Mouse (Mus musculus) neural tube, embryonic 12.5 days (tissue): ENCODE data around the gene Bpgm. TPM values are rescaled to one million over a fixed set of nuclear protein-coding genes. Genes with fewer than 3 reads are reported as not detected.

Experiments used
- ATAC-seq: fragments of 200-750 bp; cut with Nextera tagmentation; 2 replicates; pipeline ENCODE4 v1.8.0; 2017; ENCODE audit warnings: low read depth, mild to moderate bottlenecking, moderate TSS enrichment, moderate library complexity; ENCODE audit not compliant: low FRiP score
- H3K27ac ChIP-seq: fragments of 300-500 bp; sonication (generic); 2 replicates; pipeline ENCODE4 v1.5.1; 2016
- H3K27me3 ChIP-seq: fragments of 300-500 bp; sonication (generic); replicated peaks from 2 replicates; pipeline ENCODE4 v1.6.1; 2016; ENCODE audit warnings: mild to moderate bottlenecking
- H3K36me3 ChIP-seq: fragments of 300-500 bp; sonication (generic); 2 replicates; pipeline ENCODE4 v1.6.1; 2016; ENCODE audit warnings: mild to moderate bottlenecking
- H3K4me1 ChIP-seq: fragments of 300-500 bp; sonication (generic); 2 replicates; pipeline ENCODE4 v1.6.1; 2016
- H3K4me2 ChIP-seq: fragments of 300-500 bp; sonication (generic); replicated peaks from 2 replicates; pipeline ENCODE4 v1.6.1; 2016; ENCODE audit warnings: mild to moderate bottlenecking
- H3K4me3 ChIP-seq: fragments of 300-500 bp; sonication (generic); 2 replicates; pipeline ENCODE4 v1.5.1; 2016
- H3K9ac ChIP-seq: fragments of 300-500 bp; sonication (generic); 2 replicates; pipeline ENCODE4 v1.6.1; 2016; ENCODE audit warnings: mild to moderate bottlenecking
- H3K9me3 ChIP-seq: fragments of 300-500 bp; sonication (generic); 2 replicates; pipeline ENCODE4 v1.6.1; 2016; ENCODE audit warnings: mild to moderate bottlenecking
- WGBS: fragments of 180-500 bp; shearing (Covaris S2); methylation state at CpG from one replicate; pipeline ENCODE4 v1.1.7; 2016; 5-methylcytosine and 5-hydroxymethylcytosine counted together
- polyA plus RNA-seq: library from polyadenylated mRNA; unstranded; fragments of >200 nt; fragmentation: Nextera tagmentation; extraction: Ambion mirVana; gene quantifications from 2 replicates; pipeline ENCODE4 v1.2.1, GENCODE M21; 2016

The Bpgm gene
- polyA plus RNA-seq, 1 experiment from 2014 or later, result 67.4 TPM

DNA sequence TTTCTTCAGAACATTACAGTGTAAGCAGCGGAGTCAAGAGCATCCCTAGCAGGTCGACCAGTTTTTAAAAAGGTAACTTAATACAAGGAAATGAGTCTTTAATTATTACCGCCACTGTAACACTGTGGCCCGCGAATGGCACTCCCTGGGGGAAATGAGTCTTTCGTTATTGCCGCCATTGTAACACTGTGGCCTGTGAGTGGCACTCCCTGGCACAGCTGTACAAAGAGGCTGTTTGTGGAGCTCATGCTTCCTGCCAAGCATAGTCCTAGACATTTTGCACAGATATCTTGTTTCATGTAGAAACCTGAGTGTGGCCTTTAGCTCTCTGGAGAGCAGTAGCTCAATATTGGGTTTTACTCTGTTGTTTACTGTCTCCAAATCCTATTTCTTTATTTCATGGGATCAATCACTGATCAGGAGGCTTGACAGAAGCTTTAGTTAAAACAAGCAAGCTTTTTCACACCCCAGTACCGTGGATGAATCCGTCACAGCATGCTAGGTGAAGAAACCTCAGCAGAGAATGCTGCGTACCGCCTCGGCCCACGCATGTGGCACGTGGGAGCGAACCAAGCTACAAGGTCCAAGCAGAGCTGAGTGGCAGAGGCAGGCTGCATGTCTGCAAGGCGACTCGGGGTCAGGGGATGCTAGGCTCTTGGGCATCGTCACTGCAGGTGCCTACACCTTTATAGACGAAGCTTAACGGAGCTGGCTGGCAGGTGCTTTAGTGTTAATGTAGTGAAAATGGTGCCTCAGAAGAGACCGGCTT, 17.5 kb downstream of the Bpgm start:
- peaks cover 6% of the 10 kb centered on the region; the same call in 1 of the 2 replicates for H3K4me1 ChIP-seq
- no peak overlapping the region for H3K4me3 ChIP-seq
- H3K27ac ChIP-seq, result no peak overlapping the region
- WGBS, result 87% methylated on average over 21 of the region's 21 CpGs
- ATAC-seq, result no peak
- H3K9me3 ChIP-seq, result no peaks in the 10 kb centered on the region
- no peak overlapping the region for H3K4me2 ChIP-seq
- no peak overlapping the region for H3K9ac ChIP-seq
- H3K27me3 ChIP-seq, result no peaks in the 10 kb centered on the region
- H3K36me3 ChIP-seq, result peaks cover 2% of the 10 kb centered on the region; the same call in 1 of the 2 replicates

DNA sequence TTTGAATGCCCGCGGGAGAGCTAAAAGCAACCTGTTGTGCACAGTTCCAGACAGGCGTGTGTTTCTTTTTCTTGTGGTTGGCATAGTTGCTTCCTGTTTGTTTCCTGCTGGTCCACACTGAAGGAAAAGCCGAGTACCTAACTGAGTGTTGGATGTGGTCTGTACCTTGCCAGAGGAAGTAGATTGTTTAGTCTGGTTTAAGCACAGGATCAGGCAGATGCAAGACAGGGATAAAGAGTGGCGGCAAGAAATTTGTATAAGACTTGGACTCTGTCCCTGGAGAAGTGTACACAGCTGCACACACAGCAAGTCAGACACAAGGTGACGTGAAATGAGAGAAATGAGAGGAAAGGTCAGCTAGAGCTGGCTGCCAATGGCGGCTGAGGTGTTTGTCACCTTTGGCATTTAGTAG, 19.1 kb downstream of the Bpgm start:
- H3K9ac ChIP-seq, result no peak overlapping the region
- 69% methylated on average over 7 of the region's 7 CpGs for WGBS
- no peak for ATAC-seq
- H3K4me1 ChIP-seq, result peaks cover 6% of the 10 kb centered on the region; the same call in 1 of the 2 replicates
- H3K9me3 ChIP-seq, result no peaks in the 10 kb centered on the region
- H3K27me3 ChIP-seq, result no peaks in the 10 kb centered on the region
- no peak overlapping the region for H3K4me3 ChIP-seq
- H3K27ac ChIP-seq, result no peak overlapping the region; the same call in 1 of the 2 replicates
- H3K4me2 ChIP-seq, result no peak overlapping the region
- H3K36me3 ChIP-seq, result no peaks in the 10 kb centered on the region

DNA sequence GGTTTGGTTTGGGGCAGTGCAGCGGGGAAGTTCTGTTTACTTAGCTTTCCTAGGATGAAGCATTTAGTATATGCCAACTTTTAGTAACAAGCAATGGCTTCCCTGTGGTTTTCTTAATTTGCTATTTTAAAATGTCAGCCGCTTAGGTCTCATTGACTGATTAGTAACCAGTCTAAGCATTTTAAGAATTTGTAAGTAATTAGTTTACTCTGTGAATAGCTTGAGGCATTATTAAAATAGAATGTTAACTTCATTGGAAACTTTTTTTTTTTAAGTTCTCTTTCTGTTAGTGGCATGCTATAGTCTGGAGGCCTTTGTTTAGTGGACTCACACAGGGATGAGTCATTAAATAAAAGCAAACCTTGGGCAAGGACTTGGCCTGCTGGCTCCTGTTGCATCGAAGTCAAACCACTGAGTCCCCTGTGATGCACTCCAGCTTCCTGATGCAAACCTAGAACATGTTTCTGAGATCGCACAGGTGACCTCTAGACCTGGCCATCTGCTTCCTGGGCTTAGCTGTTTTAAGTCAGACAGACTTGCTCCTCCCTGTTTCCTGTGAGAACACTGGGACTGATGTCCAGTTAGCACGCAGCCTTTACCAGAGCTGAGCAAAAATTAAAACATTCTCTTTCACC, 22.1 kb downstream of the Bpgm start:
- no peak overlapping the region for H3K27ac ChIP-seq
- H3K4me2 ChIP-seq, result no peak overlapping the region
- no peak for ATAC-seq
- no peak overlapping the region for H3K9ac ChIP-seq
- WGBS, result 84% methylated on average over 5 of the region's 5 CpGs
- no peaks in the 10 kb centered on the region for H3K36me3 ChIP-seq
- H3K4me3 ChIP-seq, result no peak overlapping the region
- no peaks in the 10 kb centered on the region for H3K27me3 ChIP-seq
- peaks cover 6% of the 10 kb centered on the region; the same call in 1 of the 2 replicates for H3K4me1 ChIP-seq
- no peaks in the 10 kb centered on the region for H3K9me3 ChIP-seq

DNA sequence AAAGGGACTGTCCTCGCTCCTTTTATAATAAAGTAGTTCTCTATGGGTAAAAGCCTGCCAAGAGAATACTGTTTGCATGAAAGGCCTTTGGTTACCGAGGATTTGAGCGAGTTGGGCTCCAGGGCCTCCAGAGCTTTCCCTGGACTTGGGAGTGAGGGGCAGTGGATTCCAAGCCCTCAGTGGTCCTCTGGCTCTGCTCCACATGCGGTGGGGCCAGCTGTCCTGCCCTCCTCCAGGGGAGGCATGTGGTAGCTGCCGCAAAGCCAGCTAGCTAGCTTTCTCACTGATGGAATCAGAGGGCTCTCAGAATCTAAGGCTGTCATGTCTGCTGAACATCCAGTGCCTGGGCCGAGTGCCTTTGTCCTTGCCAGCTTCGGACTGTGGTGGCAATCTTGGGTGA, 26.3 kb downstream of the Bpgm start:
- Histone ChIP-seq H3K27me3 (no peaks in the 10 kb centered on the region), H3K9me3 (no peaks in the 10 kb centered on the region), H3K4me3 (no peak overlapping the region), H3K4me1 (no peaks in the 10 kb centered on the region), H3K36me3 (peaks cover 12% of the 10 kb centered on the region), H3K27ac (no peak overlapping the region), H3K4me2 (no peak overlapping the region), H3K9ac (no peak overlapping the region)
- no peak for ATAC-seq
- 89% methylated on average over 7 of the region's 7 CpGs for WGBS

DNA sequence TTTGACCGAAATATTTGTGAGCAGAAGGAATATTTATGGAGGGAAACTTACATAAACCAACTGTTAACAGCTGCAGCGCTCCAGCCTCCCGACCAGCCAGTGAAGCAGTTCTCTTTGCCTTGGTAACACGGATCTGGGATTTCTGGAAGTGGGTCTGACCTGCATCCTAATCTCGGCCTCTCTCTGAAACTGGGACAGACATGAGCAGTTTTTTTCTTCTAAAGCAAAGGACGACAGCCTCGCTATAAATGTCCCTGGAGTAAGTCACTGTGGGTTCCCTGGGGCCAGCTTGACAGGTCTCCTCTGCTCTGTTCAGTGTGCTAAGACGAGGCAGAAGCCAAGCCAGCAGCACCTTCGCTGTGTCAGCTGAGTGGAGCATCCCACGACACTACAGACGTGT, 29.9 kb downstream of the Bpgm start:
- H3K4me1 ChIP-seq, result no peaks in the 10 kb centered on the region
- H3K4me3 ChIP-seq, result no peak overlapping the region
- no peak for ATAC-seq
- H3K27me3 ChIP-seq, result no peaks in the 10 kb centered on the region
- no peak overlapping the region for H3K27ac ChIP-seq
- H3K4me2 ChIP-seq, result no peak overlapping the region
- H3K9ac ChIP-seq, result no peak overlapping the region
- peaks cover 14% of the 10 kb centered on the region for H3K36me3 ChIP-seq
- H3K9me3 ChIP-seq, result no peaks in the 10 kb centered on the region
- 83% methylated on average over 11 of the region's 11 CpGs for WGBS

DNA sequence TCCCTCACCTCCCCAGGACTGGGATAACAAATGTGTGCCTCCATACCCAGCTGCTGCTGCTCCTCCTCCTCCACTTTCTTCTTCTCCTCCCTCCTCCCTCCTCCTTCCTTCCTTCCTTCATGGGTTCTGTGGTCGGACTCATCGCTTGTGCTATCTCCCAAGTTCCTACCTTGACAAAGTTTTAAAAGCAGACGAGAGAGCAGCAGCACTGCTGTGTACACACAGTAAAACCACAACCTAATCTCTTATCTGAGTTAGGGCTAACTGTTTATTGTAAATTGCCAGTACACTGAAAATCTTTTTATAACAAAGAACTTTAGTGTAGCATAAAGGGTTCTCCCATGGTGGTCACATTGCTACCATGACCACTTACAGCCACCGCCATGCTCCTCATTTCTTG, 31.6 kb downstream of the Bpgm start:
- Histone ChIP-seq H3K4me1 (no peaks in the 10 kb centered on the region), H3K27me3 (no peaks in the 10 kb centered on the region), H3K4me3 (no peak overlapping the region), H3K36me3 (peaks cover 14% of the 10 kb centered on the region), H3K9ac (no peak overlapping the region), H3K27ac (no peak overlapping the region), H3K4me2 (no peak overlapping the region), H3K9me3 (no peaks in the 10 kb centered on the region)
- ATAC-seq, result no peak
- WGBS, result 91% methylated on average over 4 of the region's 4 CpGs

DNA sequence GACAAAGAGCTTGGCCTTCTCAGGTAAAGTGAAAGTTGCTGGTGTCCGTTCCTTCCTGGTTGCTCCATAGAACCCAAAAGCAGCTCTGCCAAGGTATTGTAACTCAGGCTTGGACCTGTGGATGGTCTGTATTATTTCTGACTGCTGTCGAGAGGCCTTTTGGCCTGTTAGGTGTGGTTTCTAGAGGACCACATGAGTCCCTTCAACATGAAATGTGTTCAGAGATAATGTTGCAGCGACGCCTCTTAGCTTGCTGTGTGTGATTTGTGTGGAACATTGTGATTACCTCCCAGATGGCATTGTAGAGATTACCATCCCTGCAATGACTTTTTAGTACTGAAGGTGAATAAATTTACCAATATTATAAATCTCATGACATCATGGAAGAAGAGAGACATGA, 32.0 kb downstream of the Bpgm start:
- H3K4me2 ChIP-seq, result no peak overlapping the region
- H3K9ac ChIP-seq, result no peak overlapping the region
- H3K9me3 ChIP-seq, result no peaks in the 10 kb centered on the region
- H3K4me1 ChIP-seq, result no peaks in the 10 kb centered on the region
- peaks cover 14% of the 10 kb centered on the region for H3K36me3 ChIP-seq
- H3K4me3 ChIP-seq, result no peak overlapping the region
- no peaks in the 10 kb centered on the region for H3K27me3 ChIP-seq
- no peak for ATAC-seq
- no peak overlapping the region for H3K27ac ChIP-seq
- 97% methylated on average over 4 of the region's 4 CpGs for WGBS

DNA sequence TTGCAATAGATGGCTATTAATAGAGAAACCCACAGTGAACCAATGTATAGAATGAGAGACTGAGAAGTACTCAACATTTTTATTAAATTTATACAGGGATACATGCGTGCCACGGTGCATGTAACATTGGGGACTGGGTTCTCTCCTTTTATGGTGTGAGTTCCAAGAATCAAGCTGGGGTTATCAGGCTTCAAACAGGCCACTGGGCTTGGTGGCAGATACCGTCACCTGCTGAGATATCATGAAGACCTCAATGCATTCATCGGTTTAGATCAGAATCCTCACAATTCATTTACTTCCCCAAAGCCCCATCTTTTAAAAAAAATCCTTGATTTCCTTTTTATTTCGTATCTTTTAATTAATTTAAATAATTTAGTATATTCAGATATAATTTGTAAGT, 34.3 kb downstream of the Bpgm start:
- 92% methylated on average over 5 of the region's 5 CpGs for WGBS

DNA sequence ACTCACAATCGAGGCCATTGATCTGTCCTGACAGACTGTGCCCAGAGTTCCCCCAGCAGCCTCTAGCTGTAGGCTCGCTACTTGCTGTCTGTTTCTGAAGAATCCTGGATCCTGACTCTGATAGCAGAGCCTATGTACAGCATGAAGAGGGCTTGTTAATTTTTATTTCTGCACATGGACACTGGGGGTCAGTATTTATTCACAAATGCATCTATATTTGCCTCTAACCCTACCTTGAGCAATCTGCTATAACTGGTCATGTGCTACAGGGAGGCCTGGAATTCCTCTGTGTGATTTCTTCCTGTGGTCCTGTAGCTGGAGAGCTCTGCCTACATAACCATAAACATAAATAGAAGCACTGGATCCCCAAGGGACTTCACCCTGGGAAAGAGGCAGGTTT, 35.4 kb downstream of the Bpgm start:
- no peaks in the 10 kb centered on the region for H3K9me3 ChIP-seq
- no peaks in the 10 kb centered on the region for H3K4me1 ChIP-seq
- no peak overlapping the region for H3K27ac ChIP-seq
- peak; percentile 58; the same call in 1 of the 2 replicates for ATAC-seq
- 0 out of 2 replicates have a peak, but pooled peaks cover 2% of the 10 kb centered on the region for H3K36me3 ChIP-seq
- H3K27me3 ChIP-seq, result no peaks in the 10 kb centered on the region
- H3K9ac ChIP-seq, result no peak overlapping the region
- H3K4me3 ChIP-seq, result no peak overlapping the region
- WGBS, result 70% methylated on average over 2 of the region's 2 CpGs
- H3K4me2 ChIP-seq, result no peak overlapping the region

More for the DNA sequence above, 34.3 kb downstream of the Bpgm start:
- Histone ChIP-seq H3K4me1 (no peaks in the 10 kb centered on the region), H3K9ac (no peak overlapping the region), H3K9me3 (no peaks in the 10 kb centered on the region), H3K4me3 (no peak overlapping the region), H3K36me3 (0 out of 2 replicates have a peak, but pooled peaks cover 2% of the 10 kb centered on the region), H3K27me3 (no peaks in the 10 kb centered on the region), H3K27ac (no peak overlapping the region), H3K4me2 (no peak overlapping the region)
- ATAC-seq, result no peak

DNA sequence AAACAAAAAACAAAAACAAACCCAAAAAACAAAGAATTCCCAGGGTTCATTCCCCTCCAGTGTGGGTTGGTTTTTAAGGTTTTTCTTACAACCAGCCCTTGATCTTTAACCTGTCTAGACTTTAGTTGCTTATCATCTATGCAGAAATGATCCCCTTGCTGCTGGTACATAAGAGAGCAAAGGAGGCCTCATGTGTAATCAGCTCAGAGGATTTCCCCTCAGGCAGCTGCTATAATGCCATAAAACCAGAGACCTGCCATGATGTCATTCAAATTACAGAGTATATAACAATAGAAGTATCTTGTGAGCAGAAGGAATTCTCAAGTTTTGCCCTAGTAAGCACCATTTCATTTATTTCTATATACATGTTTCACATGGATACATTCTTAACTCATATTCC, 36.7 kb downstream of the Bpgm start:
- Histone ChIP-seq H3K9me3 (no peaks in the 10 kb centered on the region), H3K4me3 (no peak overlapping the region), H3K9ac (no peak overlapping the region), H3K4me2 (no peak overlapping the region), H3K27ac (no peak overlapping the region), H3K36me3 (no peaks in the 10 kb centered on the region), H3K27me3 (no peaks in the 10 kb centered on the region), H3K4me1 (no peaks in the 10 kb centered on the region)
- no peak for ATAC-seq

GRCm38 (mm10) chr6:34514655-34515054, 38.6 kb downstream of the Bpgm start:
- Histone ChIP-seq H3K4me1 (no peaks in the 10 kb centered on the region), H3K36me3 (no peaks in the 10 kb centered on the region), H3K9me3 (no peaks in the 10 kb centered on the region), H3K4me2 (no peak overlapping the region), H3K27me3 (no peaks in the 10 kb centered on the region), H3K4me3 (no peak overlapping the region), H3K27ac (no peak overlapping the region), H3K9ac (no peak overlapping the region)
- 66% methylated on average over 5 of the region's 5 CpGs for WGBS
- ATAC-seq, result no peak

DNA sequence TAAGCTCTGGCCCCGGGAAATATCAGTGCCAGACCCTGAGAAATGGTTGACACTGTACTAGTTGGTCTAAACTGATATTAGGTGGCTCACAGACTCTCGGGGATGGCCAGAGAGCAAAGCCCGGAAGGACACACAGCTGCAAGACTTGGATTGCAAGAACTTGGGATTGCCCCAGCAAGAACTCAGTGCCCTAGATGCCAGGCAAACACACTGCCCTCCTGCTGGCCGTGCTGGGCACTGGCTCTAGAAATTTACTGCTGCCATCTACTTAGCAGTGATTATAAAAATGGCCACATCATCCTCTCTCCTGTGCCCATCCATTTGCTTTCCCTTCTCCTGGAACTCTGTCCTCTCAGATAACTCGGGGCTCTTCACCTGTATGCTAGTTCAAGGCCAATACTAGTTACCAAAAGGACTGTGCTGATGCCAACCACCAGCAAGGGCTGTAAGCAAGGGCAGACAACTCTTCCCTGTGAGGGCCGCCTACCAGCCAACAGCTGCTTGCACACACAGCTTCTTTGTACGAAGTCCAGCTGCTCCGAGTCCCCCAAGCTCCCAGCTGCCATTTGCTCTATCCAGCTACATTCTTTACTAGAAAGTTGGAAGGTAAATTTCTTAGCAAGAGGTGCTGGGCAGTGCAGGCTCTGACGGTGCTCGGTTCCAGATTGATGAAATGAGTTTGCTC, 39.2 kb downstream of the Bpgm start:
- Histone ChIP-seq H3K36me3 (no peaks in the 10 kb centered on the region), H3K9me3 (no peaks in the 10 kb centered on the region), H3K4me2 (no peak overlapping the region), H3K4me3 (no peak overlapping the region), H3K9ac (no peak overlapping the region), H3K27me3 (no peaks in the 10 kb centered on the region), H3K4me1 (no peaks in the 10 kb centered on the region), H3K27ac (no peak overlapping the region)
- no peak for ATAC-seq
- WGBS, result 73% methylated on average over 10 of the region's 10 CpGs
